21 mouse cellular contexts compared by ENCODE assay signal in genomic region chr8:115151416-115151815, GRCm38 (mm10).
DNase-seq lines count a peak whose midpoint lies in the region; ATAC-seq and TF ChIP-seq lines count a peak whose summit lies in the region.
"Had no signal": no experiment of that assay in that cellular context is flagged by ENCODE, and none has a peak within 500 bp of the region (broad histone marks: within the 10 kb centered on the region; RNA-seq: fewer than 3 reads in every experiment).

No protein-coding gene starts in this region.

- H3K9me3 ChIP-seq in embryonic facial prominence, embryonic 12.5 days = no peaks in the 10 kb centered on the region
- H3K9me3 ChIP-seq in embryonic facial prominence, embryonic 10.5 days = no peaks in the 10 kb centered on the region
- H3K9me3 ChIP-seq in hindbrain, embryonic 12.5 days (replicated peaks) = no peaks in the 10 kb centered on the region
- no peaks in the 10 kb centered on the region for H3K9me3 ChIP-seq in hindbrain, embryonic 16.5 days (ENCODE audit: control insufficient read depth, low read length)
- H3K9me3 ChIP-seq in midbrain, embryonic 12.5 days = no peaks in the 10 kb centered on the region
- no peaks in the 10 kb centered on the region for H3K9me3 ChIP-seq in midbrain, postnatal 0 days (ENCODE audit: low read length)
- H3K9me3 ChIP-seq: embryonic facial prominence, embryonic 15.5 days; hindbrain, embryonic 15.5 days had no signal

- H3K9ac ChIP-seq in embryonic facial prominence, embryonic 12.5 days = no peak overlapping the region
- H3K9ac ChIP-seq in hindbrain, embryonic 12.5 days = no peak overlapping the region
- no peak overlapping the region for H3K9ac ChIP-seq in hindbrain, embryonic 16.5 days (ENCODE audit: low read depth, low read length)
- H3K9ac ChIP-seq in midbrain, embryonic 12.5 days (replicated peaks) = no peak overlapping the region
- H3K9ac ChIP-seq in midbrain, postnatal 0 days (replicated peaks; ENCODE audit: low read length, poor library complexity, severe bottlenecking) = no peak overlapping the region
- H3K9ac ChIP-seq: embryonic facial prominence, embryonic 15.5 days; hindbrain, embryonic 15.5 days; lung, embryonic 14.5 days had no signal

- WGBS in embryonic facial prominence, embryonic 12.5 days = 7% methylated on average over 6 of the region's 6 CpGs
- WGBS in embryonic facial prominence, embryonic 10.5 days = 19% methylated on average over 6 of the region's 6 CpGs
- 3% methylated on average over 6 of the region's 6 CpGs for WGBS in hindbrain, embryonic 12.5 days
- 13% methylated on average over 6 of the region's 6 CpGs for WGBS in hindbrain, embryonic 16.5 days
- WGBS in midbrain, embryonic 12.5 days = 9% methylated on average over 6 of the region's 6 CpGs
- WGBS in midbrain, postnatal 0 days = 25% methylated on average over 6 of the region's 6 CpGs

- no peak overlapping the region for H3K27ac ChIP-seq in embryonic facial prominence, embryonic 12.5 days
- H3K27ac ChIP-seq in embryonic facial prominence, embryonic 10.5 days (replicated peaks) = no peak overlapping the region
- H3K27ac ChIP-seq in hindbrain, embryonic 12.5 days = no peak overlapping the region
- H3K27ac ChIP-seq in hindbrain, embryonic 16.5 days (ENCODE audit: low read depth, low read length) = no peak overlapping the region
- no peak overlapping the region for H3K27ac ChIP-seq in midbrain, embryonic 12.5 days (replicated peaks)
- H3K27ac ChIP-seq in midbrain, postnatal 0 days (ENCODE audit: low read depth, low read length) = no peak overlapping the region
- H3K27ac ChIP-seq: embryonic facial prominence, embryonic 15.5 days; hindbrain, embryonic 15.5 days; layer of hippocampus, adult 2 months had no signal

- no peak for TF ChIP-seq CTCF in midbrain, postnatal 0 days (IDR thresholded peaks at IDR 0.05)

- peaks cover 5% of the 10 kb centered on the region; the same call in 1 of the 2 replicates for H3K27me3 ChIP-seq in embryonic facial prominence, embryonic 12.5 days
- peaks cover 43% of the 10 kb centered on the region for H3K27me3 ChIP-seq in embryonic facial prominence, embryonic 10.5 days (replicated peaks; ENCODE audit: low read depth, poor library complexity, severe bottlenecking)
- 0 out of 2 replicates have a peak, but pooled peaks cover 7% of the 10 kb centered on the region for H3K27me3 ChIP-seq in hindbrain, embryonic 12.5 days
- 0 out of 2 replicates have a peak, but pooled peaks cover 2% of the 10 kb centered on the region for H3K27me3 ChIP-seq in hindbrain, embryonic 16.5 days (replicated peaks; ENCODE audit: control insufficient read depth, insufficient read depth, low read length)
- peaks cover 56% of the 10 kb centered on the region for H3K27me3 ChIP-seq in midbrain, embryonic 12.5 days
- 0 out of 2 replicates have a peak, but pooled peaks cover 3% of the 10 kb centered on the region for H3K27me3 ChIP-seq in midbrain, postnatal 0 days (ENCODE audit: insufficient read depth, low read length)
- H3K27me3 ChIP-seq: Patski had no signal

- no peak for DNase-seq in embryonic facial prominence, embryonic 10.5 days (ENCODE audit: low spot score)
- no peak for DNase-seq in midbrain, postnatal 0 days (ENCODE audit: low spot score)
- DNase-seq: adrenal gland, postnatal 10 days; cerebellum, adult 9-10 months; kidney, postnatal 10 days; lung, embryonic 14.5 days; lung, postnatal 36 days; spleen, adult 18-20 months; thymus, postnatal 25 days had no signal

- no peak for ATAC-seq in embryonic facial prominence, embryonic 12.5 days (ENCODE audit: insufficient number of reproducible peaks, insufficient read depth, low FRiP score, low TSS enrichment)
- 0 out of 2 replicates have a peak, but pooled peaks have one; percentile 7 for ATAC-seq in hindbrain, embryonic 12.5 days (ENCODE audit: low FRiP score)
- no peak for ATAC-seq in hindbrain, embryonic 16.5 days
- no peak for ATAC-seq in midbrain, embryonic 12.5 days (ENCODE audit: low FRiP score, low read depth)
- no peak for ATAC-seq in midbrain, postnatal 0 days (ENCODE audit: low FRiP score)
- ATAC-seq in megakaryocyte progenitor cell, adult 5-6 weeks (replicated peaks; ENCODE audit: poor library complexity) = peak; percentile 65
- ATAC-seq in activated CD4-positive, CD25-positive, alpha-beta regulatory T cell, adult 4 months = no peak
- ATAC-seq: CD4-positive, CD25-positive, alpha-beta regulatory T cell, adult 4 months; intestine, postnatal 0 days; Patski had no signal

- no peaks in the 10 kb centered on the region for H3K36me3 ChIP-seq in embryonic facial prominence, embryonic 12.5 days
- H3K36me3 ChIP-seq in embryonic facial prominence, embryonic 10.5 days (replicated peaks) = no peaks in the 10 kb centered on the region
- H3K36me3 ChIP-seq in hindbrain, embryonic 12.5 days = no peaks in the 10 kb centered on the region
- no peaks in the 10 kb centered on the region for H3K36me3 ChIP-seq in hindbrain, embryonic 16.5 days (ENCODE audit: control insufficient read depth, insufficient read depth, low read length)
- no peaks in the 10 kb centered on the region for H3K36me3 ChIP-seq in midbrain, embryonic 12.5 days
- H3K36me3 ChIP-seq in midbrain, postnatal 0 days (ENCODE audit: insufficient read depth, low read length) = no peaks in the 10 kb centered on the region
- H3K36me3 ChIP-seq: embryonic facial prominence, embryonic 15.5 days; hindbrain, embryonic 15.5 days had no signal

- H3K4me3 ChIP-seq in embryonic facial prominence, embryonic 12.5 days = no peak overlapping the region
- no peak overlapping the region for H3K4me3 ChIP-seq in embryonic facial prominence, embryonic 10.5 days
- H3K4me3 ChIP-seq in hindbrain, embryonic 12.5 days = no peak overlapping the region
- H3K4me3 ChIP-seq in hindbrain, embryonic 16.5 days (ENCODE audit: low read length) = no peak overlapping the region
- no peak overlapping the region for H3K4me3 ChIP-seq in midbrain, embryonic 12.5 days
- H3K4me3 ChIP-seq in midbrain, postnatal 0 days (ENCODE audit: low read depth, low read length) = no peak overlapping the region
- H3K4me3 ChIP-seq: embryonic facial prominence, embryonic 15.5 days; hindbrain, embryonic 15.5 days; layer of hippocampus, adult 2 months had no signal

- peaks cover 13% of the 10 kb centered on the region for H3K4me1 ChIP-seq in embryonic facial prominence, embryonic 12.5 days
- peaks cover 22% of the 10 kb centered on the region for H3K4me1 ChIP-seq in embryonic facial prominence, embryonic 10.5 days
- H3K4me1 ChIP-seq in hindbrain, embryonic 12.5 days = peaks cover 31% of the 10 kb centered on the region
- H3K4me1 ChIP-seq in hindbrain, embryonic 16.5 days (ENCODE audit: control insufficient read depth, insufficient read depth, low read depth, low read length) = peaks cover 18% of the 10 kb centered on the region
- H3K4me1 ChIP-seq in midbrain, embryonic 12.5 days = peaks cover 29% of the 10 kb centered on the region
- peaks cover 4% of the 10 kb centered on the region; the same call in 1 of the 2 replicates for H3K4me1 ChIP-seq in midbrain, postnatal 0 days (ENCODE audit: insufficient read depth, low read length)

- H3K4me2 ChIP-seq in embryonic facial prominence, embryonic 12.5 days (replicated peaks) = 0 out of 2 replicates have a peak overlapping the region, but pooled peaks have one; percentile 6
- 0 out of 2 replicates have a peak overlapping the region, but pooled peaks have one; percentile 16 for H3K4me2 ChIP-seq in hindbrain, embryonic 12.5 days (replicated peaks)
- H3K4me2 ChIP-seq in hindbrain, embryonic 16.5 days (ENCODE audit: low read length) = no peak overlapping the region
- peak overlapping the region; percentile 25; the same call in 1 of the 2 replicates for H3K4me2 ChIP-seq in midbrain, embryonic 12.5 days (replicated peaks)
- H3K4me2 ChIP-seq in midbrain, postnatal 0 days (ENCODE audit: low read depth, low read length, poor library complexity, severe bottlenecking) = no peak overlapping the region
- H3K4me2 ChIP-seq: embryonic facial prominence, embryonic 15.5 days; hindbrain, embryonic 15.5 days; lung, embryonic 14.5 days had no signal

Comparison
In these comparisons a context has a peak if more than half of its experiments do, and no peak if none do; other contexts are left out.
1. ATAC-seq: peak in hindbrain, embryonic 12.5 days (single experiment) and megakaryocyte progenitor cell, adult 5-6 weeks (single experiment); none in embryonic facial prominence, embryonic 12.5 days (single experiment), hindbrain, embryonic 16.5 days (single experiment), midbrain, embryonic 12.5 days (single experiment), midbrain, postnatal 0 days (single experiment) and activated CD4-positive, CD25-positive, alpha-beta regulatory T cell, adult 4 months (single experiment).
2. H3K4me2 ChIP-seq: peak in embryonic facial prominence, embryonic 12.5 days (single experiment), hindbrain, embryonic 12.5 days (single experiment) and midbrain, embryonic 12.5 days (single experiment); none in hindbrain, embryonic 16.5 days (single experiment) and midbrain, postnatal 0 days (single experiment).